Mouse (Mus musculus) liver, embryonic 14.5 days (tissue): ENCODE data around the gene Arhgef17.
A peak's percentile ranks its signal among the peaks of the same experiment; 100 is the strongest.

Experiments
- CTCF ChIP-seq: IDR thresholded peaks from 2 replicates; pipeline ENCODE4 v1.5.1; 2016; ENCODE audit warnings: antibody characterized with exemption, low read depth, control low read depth
- EP300 ChIP-seq: IDR thresholded peaks from 2 replicates; pipeline ENCODE4 v1.6.1; 2016; ENCODE audit warnings: antibody characterized with exemption, low read depth

GRCm38 (mm10) chr7:100965079-100965478, 33.2 kb upstream of the Arhgef17 start:
- TF ChIP-seq EP300 (no peak), CTCF (peak; percentile 89)
